Mouse (Mus musculus) splenic B cell, adult 2 months (primary cell): Measurements from ENCODE around the gene Zfp385b.

Experiments used
- DNase-seq: peaks from one replicate; pipeline ENCODE4 v3.0.0-alpha.2; 2011; ENCODE audit warnings: low read depth, low spot score
- H3K27me3 ChIP-seq: 2 replicates; pipeline ENCODE4 v1.6.1; 2012; ENCODE audit warnings: mild to moderate bottlenecking, low read length, moderate library complexity, mixed read lengths; ENCODE audit not compliant: control insufficient read depth, poor library complexity, insufficient read depth, severe bottlenecking
- H3K36me3 ChIP-seq: 2 replicates; pipeline ENCODE4 v1.6.1; 2012; ENCODE audit warnings: mild to moderate bottlenecking, low read length, moderate library complexity, mixed read lengths; ENCODE audit not compliant: control insufficient read depth, poor library complexity, insufficient read depth, severe bottlenecking

Gene Zfp385b

GRCm38 (mm10) chr2:77610303-77610991, 209.0 kb downstream of the Zfp385b start:
- DNase-seq: no peak
- no peaks in the 10 kb centered on the region for H3K36me3 ChIP-seq
- no peaks in the 10 kb centered on the region for H3K27me3 ChIP-seq

GRCm38 (mm10) chr2:77609452-77609851, 210.0 kb downstream of the Zfp385b start:
- no peaks in the 10 kb centered on the region for H3K36me3 ChIP-seq
- H3K27me3 ChIP-seq: no peaks in the 10 kb centered on the region
- DNase-seq: no peak

- H3K27me3 ChIP-seq: no peaks in the 10 kb centered on the region
- no peaks in the 10 kb centered on the region for H3K36me3 ChIP-seq
- DNase-seq: no peak
Measured at GRCm38 (mm10) chr2:77608666-77609065, 210.8 kb downstream of the Zfp385b start.

- no peak for DNase-seq
- Histone ChIP-seq H3K27me3 (no peaks in the 10 kb centered on the region), H3K36me3 (no peaks in the 10 kb centered on the region)
Measured at GRCm38 (mm10) chr2:77593461-77593860, 226.0 kb downstream of the Zfp385b start.

- no peak for DNase-seq
- Histone ChIP-seq H3K36me3 (no peaks in the 10 kb centered on the region), H3K27me3 (no peaks in the 10 kb centered on the region)
Measured at GRCm38 (mm10) chr2:77592525-77592924, 226.9 kb downstream of the Zfp385b start.

- no peaks in the 10 kb centered on the region for H3K27me3 ChIP-seq
- no peaks in the 10 kb centered on the region for H3K36me3 ChIP-seq
- DNase-seq: no peak
Measured at GRCm38 (mm10) chr2:77589205-77589901, 230.1 kb downstream of the Zfp385b start.

- no peak for DNase-seq
- Histone ChIP-seq H3K36me3 (no peaks in the 10 kb centered on the region), H3K27me3 (no peaks in the 10 kb centered on the region)
Measured at GRCm38 (mm10) chr2:77587387-77587786, 232.1 kb downstream of the Zfp385b start.

GRCm38 (mm10) chr2:77586581-77587360, 232.7 kb downstream of the Zfp385b start:
- Histone ChIP-seq H3K27me3 (no peaks in the 10 kb centered on the region), H3K36me3 (no peaks in the 10 kb centered on the region)
- DNase-seq: no peak

GRCm38 (mm10) chr2:77583586-77583985, 235.9 kb downstream of the Zfp385b start:
- Histone ChIP-seq H3K27me3 (no peaks in the 10 kb centered on the region; the same call in 1 of the 2 replicates), H3K36me3 (no peaks in the 10 kb centered on the region)
- DNase-seq: no peak

GRCm38 (mm10) chr2:77576571-77576970, 242.9 kb downstream of the Zfp385b start:
- no peak for DNase-seq
- Histone ChIP-seq H3K27me3 (no peaks in the 10 kb centered on the region; the same call in 1 of the 2 replicates), H3K36me3 (no peaks in the 10 kb centered on the region)

GRCm38 (mm10) chr2:77567528-77568435, 251.7 kb downstream of the Zfp385b start:
- H3K27me3 ChIP-seq: no peaks in the 10 kb centered on the region
- no peak for DNase-seq
- no peaks in the 10 kb centered on the region for H3K36me3 ChIP-seq

GRCm38 (mm10) chr2:77563706-77564105, 255.7 kb downstream of the Zfp385b start:
- Histone ChIP-seq H3K27me3 (no peaks in the 10 kb centered on the region), H3K36me3 (no peaks in the 10 kb centered on the region)
- DNase-seq: no peak

- DNase-seq: no peak
Measured at GRCm38 (mm10) chr2:77561941-77562340, 257.5 kb downstream of the Zfp385b start.

GRCm38 (mm10) chr2:77556938-77557337, 262.5 kb downstream of the Zfp385b start:
- H3K27me3 ChIP-seq: no peaks in the 10 kb centered on the region
- H3K36me3 ChIP-seq: no peaks in the 10 kb centered on the region
- no peak for DNase-seq

More at GRCm38 (mm10) chr2:77561941-77562340, 257.5 kb downstream of the Zfp385b start:
- Histone ChIP-seq H3K36me3 (no peaks in the 10 kb centered on the region), H3K27me3 (no peaks in the 10 kb centered on the region)
